Mouse (Mus musculus) mouse embryonic stem cell (cell line): Measurements from ENCODE around the gene Olfr675.
"Not testable (repeated sequence)": the region's sequence is repeated elsewhere in the genome, so short reads cannot be mapped to it uniquely, and the experiment has no call there.

ENCODE experiments used
- in situ Hi-C, 2 experiments: fragments of 300-500 bp; cut with MboI; formaldehyde crosslinking; loops; 1 replicate in 1 of 2; 3 replicates in 1 of 2; pipeline ENCODE4 v1.14.3; 2019 to 2020; ENCODE audit warnings: low sequenced_read_pairs in 2 of 2, low pct_unique_long_range_greater_than_20kb in 1 of 2, mixed read lengths in 1 of 2; ENCODE audit not compliant: unreplicated experiment in 1 of 2

Gene Olfr675

DNA sequence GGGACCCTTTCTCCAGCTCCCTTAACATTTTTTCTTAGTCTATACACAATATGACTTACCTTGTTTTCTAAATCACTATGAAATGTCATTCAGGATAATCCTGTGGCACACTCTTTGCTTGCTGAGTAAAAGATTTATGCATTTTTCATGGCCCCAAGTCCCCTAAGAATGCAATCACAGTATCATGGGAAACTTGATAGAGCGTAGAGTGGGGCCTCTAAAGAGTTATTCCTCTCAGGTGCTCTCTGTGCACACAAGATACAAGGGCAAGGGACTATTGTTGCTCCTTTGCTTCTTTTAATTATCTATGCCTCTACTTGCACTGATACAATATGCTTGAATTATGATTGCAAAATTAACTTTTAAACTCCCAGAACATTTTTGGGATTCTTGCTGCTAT, at the start of gene Olfr675:
Gene Olfr675 (minus strand): TSS at position 101 of the 400 bp plus-strand sequence.
- in situ Hi-C loops = no loop called here

DNA sequence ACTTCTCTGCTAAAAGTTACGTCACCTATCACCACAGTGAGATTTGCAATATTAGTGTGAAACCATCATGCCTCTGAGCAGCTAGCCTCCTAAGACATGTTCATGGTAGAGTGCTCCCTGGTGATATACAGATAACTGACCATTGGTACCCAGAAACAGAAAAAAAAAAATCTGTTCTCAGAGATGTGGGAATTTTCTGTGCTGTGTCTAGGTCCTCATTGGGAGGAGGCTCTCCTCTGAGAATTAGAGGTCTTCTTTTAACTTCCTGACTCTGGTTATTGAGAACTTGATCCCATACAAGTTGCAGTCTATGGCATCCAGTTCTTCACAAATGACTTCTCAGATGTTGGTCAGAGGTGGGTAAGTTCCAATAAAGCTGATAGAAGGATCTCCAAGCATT, 35.9 kb upstream of the Olfr675 start, which contains the start of gene Olfr678:
Gene Olfr678 (plus strand): TSS at position 301 of the 400 bp plus-strand sequence.
- in situ Hi-C loops = no loop called here

DNA sequence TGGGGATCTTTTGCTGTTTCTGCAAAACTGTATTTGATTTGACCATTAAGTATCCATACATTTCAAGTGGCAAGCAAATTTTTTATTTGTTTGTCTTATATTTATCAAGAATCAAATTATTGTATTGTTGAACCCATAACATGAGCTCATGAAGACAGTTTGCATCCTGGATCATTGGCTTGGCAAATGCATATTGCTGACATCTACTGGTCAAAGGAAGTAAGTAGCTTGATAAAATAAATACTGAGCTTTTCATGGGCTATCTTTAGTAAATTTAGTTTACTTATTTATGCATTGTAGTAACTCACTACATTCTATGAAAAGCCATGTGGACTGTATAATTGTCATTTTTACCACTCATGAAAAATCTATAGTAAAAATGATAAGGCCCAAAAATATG, 30.7 kb upstream of the Olfr675 start:
- in situ Hi-C loops = no loop called here

DNA sequence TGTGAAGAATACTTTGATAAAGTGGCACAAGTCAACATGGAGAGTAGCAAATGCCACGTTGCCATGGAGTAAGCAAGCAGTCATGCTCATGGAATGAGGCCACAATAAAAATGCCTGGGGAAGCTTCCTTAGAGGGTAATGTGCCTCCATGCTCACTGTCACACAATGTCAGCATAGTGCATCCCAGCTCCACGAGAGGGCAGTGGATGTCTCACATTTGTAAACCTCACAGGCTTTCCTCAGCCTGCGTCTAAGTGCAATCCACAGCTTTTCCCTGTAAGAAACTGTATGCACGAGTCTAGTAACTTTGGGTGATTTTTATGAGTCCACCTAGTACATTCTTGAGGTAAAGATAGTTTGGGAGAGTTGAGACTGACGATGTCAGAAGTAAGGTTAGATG, 5.6 kb upstream of the Olfr675 start:
- in situ Hi-C loops = not testable (repeated sequence)

DNA sequence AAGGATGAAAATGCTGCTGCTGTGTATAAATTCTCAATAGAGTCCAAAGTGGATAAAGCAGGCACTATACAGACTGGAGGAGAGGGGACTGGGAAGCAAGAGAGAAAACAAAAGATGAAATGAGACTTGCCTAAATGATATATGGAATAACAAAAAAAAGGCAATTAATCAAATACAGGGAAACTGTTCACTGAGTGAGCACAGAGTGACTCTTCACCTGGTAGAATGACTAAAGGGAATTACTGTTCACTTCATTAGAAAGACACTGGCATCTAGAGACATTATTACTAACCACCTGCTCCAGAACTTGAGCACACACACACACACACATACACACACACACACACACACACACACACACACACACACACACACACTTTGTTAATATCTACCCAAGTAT, 4.1 kb upstream of the Olfr675 start, which contains the start of gene Olfr676:
Gene Olfr676 (plus strand): TSS at position 301 of the 400 bp plus-strand sequence.
- in situ Hi-C loops = no loop called here

DNA sequence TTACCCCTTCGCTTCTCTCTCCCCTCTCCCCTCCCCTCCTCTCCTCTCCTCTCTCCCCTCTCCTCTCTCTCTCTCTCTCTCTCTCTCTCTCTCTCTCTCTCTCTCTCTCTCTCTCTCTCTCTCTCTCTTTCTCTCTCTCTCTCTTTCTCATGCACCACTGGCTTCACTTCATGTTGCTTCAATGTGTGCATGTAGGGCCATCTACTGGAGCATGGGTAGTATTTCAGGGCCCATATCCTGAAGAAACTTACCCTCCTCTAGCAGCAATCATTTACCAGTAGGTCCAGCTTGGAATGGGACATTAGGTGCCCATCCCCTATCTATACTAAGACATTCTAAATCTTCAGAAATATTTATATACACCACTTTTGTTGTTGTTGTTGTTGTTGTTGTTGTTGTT, 5.7 kb downstream of the Olfr675 start:
- in situ Hi-C loops = no loop called here

DNA sequence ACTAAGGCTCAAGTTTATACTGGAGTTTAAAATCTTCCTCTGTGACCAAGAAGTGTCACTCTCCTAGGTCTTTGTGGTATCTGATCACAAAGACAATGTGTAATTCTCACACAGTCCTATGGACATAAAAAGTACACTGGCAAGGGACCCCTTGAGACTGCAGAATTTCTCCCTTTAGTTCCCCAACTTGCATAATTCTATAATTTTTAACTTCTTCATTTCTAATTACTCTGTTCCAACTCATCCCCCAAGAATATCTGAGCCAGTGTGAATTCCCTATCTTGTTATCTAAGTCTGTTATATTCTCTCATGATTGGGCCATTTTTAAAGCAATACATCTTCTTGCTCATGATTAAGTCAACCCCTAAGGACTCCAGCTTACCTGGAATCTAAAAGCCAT, 26.3 kb downstream of the Olfr675 start, which contains the start of gene Olfr672:
Gene Olfr672 (minus strand): TSS at position 101 of the 400 bp plus-strand sequence.
- in situ Hi-C loops = no loop called here

DNA sequence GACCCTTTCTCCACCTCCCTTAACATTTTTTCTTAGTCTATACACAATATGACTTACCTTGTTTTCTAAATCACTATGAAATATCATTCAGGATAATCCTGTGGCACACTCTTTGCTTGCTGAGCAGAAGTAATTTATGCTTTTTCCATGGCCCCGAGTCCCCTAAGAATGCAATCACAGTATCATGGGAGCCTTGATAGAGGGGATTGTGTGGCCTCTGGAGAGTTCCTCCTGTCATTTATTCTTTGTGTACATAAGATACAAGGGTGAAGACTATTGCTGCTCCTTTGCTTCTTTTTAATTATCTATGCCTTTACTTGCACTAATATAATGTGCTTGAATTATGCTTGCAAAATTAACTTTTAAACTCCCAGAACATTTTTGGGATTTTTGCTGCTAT, 49.2 kb downstream of the Olfr675 start, which contains the start of gene Olfr671:
Gene Olfr671 (minus strand): TSS at position 101 of the 400 bp plus-strand sequence.
- in situ Hi-C loops = no loop called here

DNA sequence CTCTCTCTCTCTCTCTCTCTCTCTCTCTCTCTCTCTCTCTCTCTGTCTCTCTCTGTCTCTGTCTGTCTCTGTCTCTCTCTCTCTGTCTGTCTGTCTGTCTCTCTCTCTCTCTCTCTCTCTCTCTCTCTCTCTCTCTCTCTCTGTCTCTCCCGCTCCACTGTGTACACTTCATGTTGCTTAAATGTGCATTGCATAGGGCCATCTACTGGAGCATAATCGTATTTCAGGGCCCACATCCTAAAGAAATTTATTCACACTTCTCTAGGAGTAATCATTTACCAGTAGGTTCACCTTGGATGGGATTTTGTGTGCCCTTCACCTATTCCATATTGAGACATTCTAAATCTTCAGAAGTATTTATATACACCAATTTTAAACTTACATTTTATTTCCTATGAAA, 55.8 kb downstream of the Olfr675 start:
- in situ Hi-C loops = not testable (repeated sequence)
